8 mouse cellular contexts compared by ENCODE assay signal in the genomic region with DNA sequence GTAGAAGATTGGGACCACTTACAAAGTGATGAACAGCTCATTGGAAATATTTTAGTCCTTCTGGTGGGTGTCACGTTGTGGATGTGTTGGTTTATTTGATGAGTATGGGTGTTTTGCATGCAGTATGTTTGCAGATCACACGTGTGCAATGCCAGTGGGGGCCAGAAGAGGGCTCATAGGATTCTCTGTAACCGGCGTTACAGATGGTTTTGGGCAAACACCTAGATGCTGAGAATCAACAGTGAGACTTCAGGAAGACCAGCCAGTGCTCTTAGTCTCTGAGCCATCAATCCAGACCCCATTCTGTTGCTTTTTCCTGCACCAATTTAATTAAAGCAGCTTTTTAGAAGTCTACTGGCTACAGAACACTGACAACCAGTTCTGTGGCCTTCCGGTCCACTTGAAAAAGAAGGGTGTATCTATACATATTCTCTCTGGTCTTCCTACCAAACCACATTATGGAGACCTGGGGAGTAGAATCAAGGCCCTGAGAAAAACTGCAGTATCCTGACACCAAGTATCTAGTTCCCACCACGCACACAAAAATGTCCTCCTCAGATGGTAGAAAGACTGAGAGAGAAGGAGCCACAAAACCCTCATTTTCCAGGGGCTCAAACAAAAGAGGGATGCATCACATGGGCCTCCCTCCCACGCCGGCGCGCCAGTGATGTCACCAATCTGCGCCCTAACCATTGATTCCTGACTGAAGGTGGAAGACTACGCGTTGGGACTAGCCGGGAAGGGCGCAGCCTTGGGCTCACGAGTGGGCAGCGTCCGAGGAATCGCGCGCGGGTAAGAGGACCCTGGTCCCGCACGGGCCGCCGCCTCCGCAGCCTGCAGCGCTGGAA. TPM values are rescaled to one million over a fixed set of nuclear protein-coding genes. Genes with fewer than 3 reads are reported as not detected.
A peak's percentile ranks its signal among the peaks of the same experiment; 100 is the strongest.
DNase-seq lines count a peak whose midpoint lies in the region; ATAC-seq and TF ChIP-seq lines count a peak whose summit lies in the region.

A gene (plus strand): TSS at position 664 of the 848 bp plus-strand sequence.

- H3K9me3 ChIP-seq in hindbrain, embryonic 16.5 days (ENCODE audit: control insufficient read depth, low read length): no peaks in the 10 kb centered on the region

- H3K4me3 ChIP-seq in gastrocnemius, adult 2 months: peak within 1 kb of the TSS; percentile 91
- peak within 1 kb of the TSS; percentile 70 for H3K4me3 ChIP-seq in hindbrain, embryonic 16.5 days (ENCODE audit: low read length)

- TF ChIP-seq CTCF in gastrocnemius, adult 2 months (IDR thresholded peaks at IDR 0.05): peak; percentile 80

- peak; percentile 93 for DNase-seq in ZHBTc4 (ENCODE audit: low read depth, low spot score)
- peak; percentile 70 for DNase-seq in gastrocnemius, adult 2 months
- DNase-seq in left cerebral cortex, adult 18-20 months (ENCODE audit: low spot score in 2 of 2): peak; percentile 94 to 95
- DNase-seq in lung, postnatal 4 days: peak; percentile 78 to 82
- DNase-seq in retina, postnatal 7 days (ENCODE audit: low read depth, low spot score): peak; percentile 72
- no peak for DNase-seq in urinary bladder, adult 2 months (ENCODE audit: low spot score)

- peak within 1 kb of the TSS; percentile 64 for H3K4me2 ChIP-seq in hindbrain, embryonic 16.5 days (ENCODE audit: low read length)

- peaks cover 15% of the 10 kb centered on the region for H3K4me1 ChIP-seq in hindbrain, embryonic 16.5 days (ENCODE audit: control insufficient read depth, insufficient read depth, low read depth, low read length)

- H3K9ac ChIP-seq in hindbrain, embryonic 16.5 days (ENCODE audit: low read depth, low read length): peak within 1 kb of the TSS; percentile 82

- H3K36me3 ChIP-seq in hindbrain, embryonic 16.5 days (ENCODE audit: control insufficient read depth, insufficient read depth, low read length): no peaks in the 10 kb centered on the region

- 5% methylated on average over 28 of the region's 28 CpGs for WGBS in hindbrain, embryonic 16.5 days

- H3K27ac ChIP-seq in gastrocnemius, adult 2 months: peak within 1 kb of the TSS; percentile 50
- H3K27ac ChIP-seq in hindbrain, embryonic 16.5 days (ENCODE audit: low read depth, low read length): peak within 1 kb of the TSS; percentile 84

- intact Hi-C loops in gastrocnemius, adult 2 months (cut with DNase I): loop anchor here (2.0 to 5.0 kb wide), 3 partner anchors 16 to 143 kb away; a partner anchor contains a TSS

- ATAC-seq in common myeloid progenitor, adult 5-6 weeks (replicated peaks; ENCODE audit: low read depth, poor library complexity, severe bottlenecking): peak; percentile 91
- peak; percentile 91 for ATAC-seq in hindbrain, embryonic 16.5 days

- 0 out of 2 replicates have a peak, but pooled peaks cover 2% of the 10 kb centered on the region for H3K27me3 ChIP-seq in hindbrain, embryonic 16.5 days (replicated peaks; ENCODE audit: control insufficient read depth, insufficient read depth, low read length)

RNA-seq across cellular contexts. Expression of the gene that starts here (rescaled TPM):
- 27.4 and 28.0 TPM in 2 replicates for total RNA-seq in common myeloid progenitor, adult 5-6 weeks (2017)
- 1 to 10 TPM; 3.0 to 3.4 TPM for total RNA-seq in gastrocnemius, adult 2 months (2021)
- polyA plus RNA-seq in hindbrain, embryonic 16.5 days (2015; fragmentation: Nextera tagmentation; extraction: Ambion mirVana): 25.2 and 32.4 TPM in 2 replicates
- total RNA-seq in left cerebral cortex, adult 18-20 months (2021): 100 to 1,000 TPM; 137 to 151 TPM
- 27.4 and 28.8 TPM in 2 replicates for polyA plus RNA-seq in urinary bladder, adult 2 months (2012; rRNA removed)
